Mouse (Mus musculus) lung, postnatal 0 days (tissue): ENCODE results near the gene Kif19a.

ENCODE experiments used
- CTCF ChIP-seq: IDR thresholded peaks from 2 replicates; pipeline ENCODE4 v1.5.1; 2016; ENCODE audit warnings: antibody characterized with exemption, mild to moderate bottlenecking
- EP300 ChIP-seq: IDR thresholded peaks from 2 replicates; pipeline ENCODE4 v1.6.1; 2016; ENCODE audit warnings: antibody characterized with exemption, mild to moderate bottlenecking, control low read depth

- TF ChIP-seq EP300, result no peak
- TF ChIP-seq CTCF, result no peak
Measured at GRCm38 (mm10) chr11:114795848-114796322, 30.7 kb downstream of the Kif19a start, which contains the start of gene Btbd17.
